Mouse (Mus musculus) erythroblast, embryonic 14.5 days (primary cell): ENCODE data around the gene Ddx21.

Source experiments
- GATA1 ChIP-seq: IDR thresholded peaks from 2 replicates; pipeline ENCODE4 v1.6.1; 2012; ENCODE audit warnings: low read length, inconsistent platforms, mixed read lengths
- TAL1 ChIP-seq: IDR thresholded peaks from 3 replicates; pipeline ENCODE4 v1.6.1; 2012; ENCODE audit warnings: low read length, inconsistent platforms, mixed read lengths

GRCm38 (mm10) chr10:62545759-62546158 lies 56.3 kb downstream of the Ddx21 start:
- no peak for TF ChIP-seq GATA1
- no peak for TF ChIP-seq TAL1
